Mouse (Mus musculus): Measurements from ENCODE around the gene Grik3.

- TF ChIP-seq USF1 (IDR thresholded peaks at IDR 0.05; ENCODE audit: low read depth): no peak
- TF ChIP-seq POLR2A (IDR thresholded peaks at IDR 0.05; ENCODE audit: insufficient read length, low read depth): no peak
- TF ChIP-seq MAX (IDR thresholded peaks at IDR 0.05; ENCODE audit: low read depth): no peak
- no peak for TF ChIP-seq MYOG (IDR thresholded peaks at IDR 0.05; ENCODE audit: control insufficient read depth in 1 of 3, insufficient read depth in 1 of 3, insufficient read length in 2 of 3, low read depth in 2 of 3)
- TF ChIP-seq MYOD1 (IDR thresholded peaks at IDR 0.05; ENCODE audit: control insufficient read depth in 1 of 3, insufficient read length in 2 of 3, low read depth in 2 of 3): no peak
Measured at GRCm38 (mm10) chr4:125559564-125559963, 69.1 kb downstream of the Grik3 start.
